Mouse (Mus musculus) small intestine, adult 2 months (tissue): ENCODE results near the gene Mkln1. TPM values are rescaled to one million over a fixed set of nuclear protein-coding genes. Genes with fewer than 3 reads are reported as not detected.

ENCODE experiments used
- H3K27ac ChIP-seq: fragments of 200-500 bp; 2 replicates; pipeline ENCODE4 v1.5.1; 2012; ENCODE audit warnings: low read depth, low read length, control low read depth, inconsistent platforms; ENCODE audit not compliant: insufficient read depth
- H3K27me3 ChIP-seq: fragments of 200-500 bp; 2 replicates; pipeline ENCODE4 v1.6.1; 2012; ENCODE audit warnings: mild to moderate bottlenecking, moderate library complexity, low read length, inconsistent platforms; ENCODE audit not compliant: control insufficient read depth, insufficient read depth
- H3K36me3 ChIP-seq: fragments of 200-500 bp; 2 replicates; pipeline ENCODE4 v1.6.1; 2012; ENCODE audit warnings: mild to moderate bottlenecking, low read length, control low read depth, inconsistent platforms; ENCODE audit not compliant: control insufficient read depth, insufficient read depth
- H3K4me1 ChIP-seq: fragments of 200-500 bp; 2 replicates; pipeline ENCODE4 v1.6.1; 2012; ENCODE audit warnings: low read length, inconsistent platforms, mixed read lengths; ENCODE audit not compliant: control insufficient read depth, insufficient read depth, insufficient read length
- H3K4me3 ChIP-seq: fragments of 200-500 bp; 2 replicates; pipeline ENCODE4 v1.5.1; 2012; ENCODE audit warnings: low read depth, mild to moderate bottlenecking, control low read depth, inconsistent platforms, low read length, moderate library complexity
- CTCF ChIP-seq: fragments of 200-500 bp; IDR thresholded peaks from 2 replicates; pipeline ENCODE4 v1.5.1; 2012; ENCODE audit warnings: low read depth, mild to moderate bottlenecking, control low read depth, inconsistent platforms, low read length, moderate library complexity, mixed read lengths; ENCODE audit not compliant: insufficient replicate concordance, insufficient read length; ENCODE audit errors: extremely low read depth
- POLR2A ChIP-seq: fragments of 200-500 bp; IDR thresholded peaks from 2 replicates; pipeline ENCODE4 v1.6.1; 2012; ENCODE audit warnings: low read depth, mild to moderate bottlenecking, control low read depth, inconsistent platforms, low read length, moderate library complexity
- WGBS: fragments of 180-500 bp; shearing (Covaris S2); methylation state at CpG from one replicate; pipeline ENCODE4 v1.1.7; 2018; 5-methylcytosine and 5-hydroxymethylcytosine counted together
- polyA plus RNA-seq: library from polyadenylated mRNA; depleted of rRNA; stranded (reverse); fragments of >200 nt; gene quantifications from 2 replicates; pipeline ENCODE4 v1.2.3, GENCODE M21; 2012; rRNA removed

Mkln1 gene
- polyA plus RNA-seq, 1 experiment, result 9.8 TPM

DNA sequence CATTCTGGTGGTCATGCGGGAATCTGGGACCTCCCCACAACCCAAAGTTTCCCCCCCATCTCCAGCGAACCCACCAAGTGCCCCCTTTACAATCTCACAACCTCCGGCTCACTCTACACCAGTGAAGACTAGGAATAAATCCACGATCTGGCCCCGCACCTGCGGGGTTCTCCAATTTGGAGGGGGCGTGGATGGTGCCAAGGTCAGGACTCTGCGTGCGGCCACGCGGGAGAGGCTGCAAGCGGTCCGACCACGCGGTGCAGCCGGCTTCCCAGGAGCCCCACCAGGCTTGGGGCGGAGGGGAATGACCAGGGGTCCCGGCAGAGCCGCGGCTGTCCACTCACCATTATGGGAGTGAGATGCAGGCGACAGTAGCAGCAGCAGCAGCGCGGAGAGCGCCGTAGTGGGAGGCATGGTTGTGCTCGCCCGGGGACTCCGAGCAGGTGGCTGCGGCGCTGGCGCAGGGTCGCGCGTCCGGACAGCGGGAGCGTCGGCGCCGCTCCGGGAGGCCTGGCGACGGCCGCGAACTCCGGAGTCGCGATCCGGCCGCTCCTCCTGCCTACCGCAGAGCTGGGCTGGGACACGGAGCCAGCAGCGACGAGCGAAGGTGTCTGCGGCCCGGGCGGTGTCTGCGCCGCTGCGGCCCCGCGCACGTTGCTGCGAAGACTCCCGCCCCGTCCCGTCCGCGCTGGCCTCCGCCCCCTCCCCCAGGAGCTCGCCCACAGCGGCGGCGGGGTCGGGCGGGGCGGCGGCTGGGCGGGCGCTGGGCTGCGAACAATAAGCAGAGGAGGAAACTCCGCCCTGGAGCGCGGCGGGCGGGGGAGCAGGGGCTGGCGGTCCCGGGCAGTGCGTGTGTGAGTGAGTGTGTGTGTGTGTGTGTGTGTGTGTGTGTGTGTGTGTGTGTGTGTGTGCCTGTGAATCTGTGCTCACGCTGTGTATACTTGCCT lies 165.0 kb downstream of the Mkln1 start, which contains the start of gene Podxl:
Gene Podxl, minus strand, starts transcription at position 747 of the 947 bp plus-strand sequence.
- Histone ChIP-seq H3K36me3 (no peaks in the 10 kb centered on the region), H3K27ac (peak within 1 kb of the TSS; percentile 30; the same call in 1 of the 2 replicates), H3K4me1 (0 out of 2 replicates have a peak, but pooled peaks cover 4% of the 10 kb centered on the region), H3K4me3 (peak within 1 kb of the TSS; percentile 76), H3K27me3 (peaks cover 29% of the 10 kb centered on the region)
- TF ChIP-seq CTCF, result no peak
- WGBS, result under 1% methylated on average over 91 of the region's 91 CpGs

- Histone ChIP-seq H3K4me3 (peak overlapping the region; percentile 76), H3K27me3 (peaks cover 29% of the 10 kb centered on the region), H3K36me3 (no peaks in the 10 kb centered on the region), H3K27ac (peak overlapping the region; percentile 30; the same call in 1 of the 2 replicates), H3K4me1 (0 out of 2 replicates have a peak, but pooled peaks cover 4% of the 10 kb centered on the region)
- WGBS, result 2% methylated on average over 18 of the region's 18 CpGs
- no peak for TF ChIP-seq POLR2A
- TF ChIP-seq CTCF, result no peak
Observed at GRCm38 (mm10) chr6:31564182-31564531, 165.6 kb downstream of the Mkln1 start.

GRCm38 (mm10) chr6:31564901-31565391 lies 166.4 kb downstream of the Mkln1 start:
- Histone ChIP-seq H3K4me3 (no peak overlapping the region), H3K4me1 (0 out of 2 replicates have a peak, but pooled peaks cover 4% of the 10 kb centered on the region), H3K36me3 (no peaks in the 10 kb centered on the region), H3K27ac (no peak overlapping the region), H3K27me3 (peaks cover 29% of the 10 kb centered on the region)
- TF ChIP-seq CTCF (no peak), POLR2A (no peak)
- WGBS, result 33% methylated on average over 17 of the region's 17 CpGs

Other genes with a start within 250 kb of the Mkln1 start
- gene Podxl, start 165.2 kb downstream of the Mkln1 start, polyA plus RNA-seq, result 7.8 and 17.0 TPM in 2 replicates